Mouse (Mus musculus): Measurements from ENCODE around the gene Tmem270. TPM values are rescaled to one million over a fixed set of nuclear protein-coding genes. Genes with fewer than 3 reads are reported as not detected.

Gene Tmem270
- total and polyA plus RNA-seq, 3 experiments: not detected

GRCm38 (mm10) chr5:134929988-134930387 lies 23.5 kb upstream of the Tmem270 start:
- no peak overlapping the region for H3K4me3 ChIP-seq (ENCODE audit: control insufficient read depth in 1 of 2, insufficient read depth in 1 of 2, low read depth in 2 of 2, low read length in 2 of 2)
- no peak for DNase-seq (ENCODE audit: low read depth, low spot score)

GRCm38 (mm10) chr5:134926726-134927125 lies 20.2 kb upstream of the Tmem270 start:
- no peak overlapping the region for H3K4me3 ChIP-seq (ENCODE audit: control insufficient read depth in 1 of 2, insufficient read depth in 1 of 2, low read depth in 2 of 2, low read length in 2 of 2)
- H3K4me1 ChIP-seq (ENCODE audit: control insufficient read depth in 1 of 2, insufficient read depth in 2 of 2, low read length in 2 of 2): 0 out of 4 replicates have a peak, but pooled peaks cover 0 to under 1% of the 10 kb centered on the region in 2 experiments
- H3K27me3 ChIP-seq (ENCODE audit: control insufficient read depth in 1 of 2, insufficient read depth in 2 of 2, low read length in 2 of 2): peaks cover 1 to 11% of the 10 kb centered on the region in 2 experiments
- no peak for DNase-seq (ENCODE audit: low read depth, low spot score)
- no peak overlapping the region for H3K27ac ChIP-seq (ENCODE audit: control insufficient read depth, low read depth, low read length)
- no peaks in the 10 kb centered on the region for H3K9me3 ChIP-seq (replicated peaks; ENCODE audit: insufficient read depth, low read length)
- no peak for TF ChIP-seq GABPA (IDR thresholded peaks at IDR 0.05; ENCODE audit: low read depth, low read length)
- TF ChIP-seq E2F4 (IDR thresholded peaks at IDR 0.05; ENCODE audit: borderline replicate concordance, low read depth, low read length): no peak
- no peak for TF ChIP-seq JUND (IDR thresholded peaks at IDR 0.05; ENCODE audit: low read depth, low read length)
- TF ChIP-seq CHD1 (IDR thresholded peaks at IDR 0.05; ENCODE audit: low read depth, low read length): no peak
- no peak for TF ChIP-seq SMC3 (IDR thresholded peaks at IDR 0.05; ENCODE audit: low read depth, low read length)
- H3K9ac ChIP-seq (ENCODE audit: control insufficient read depth, low read depth, low read length, poor library complexity, severe bottlenecking): no peak overlapping the region
- H3K36me3 ChIP-seq (ENCODE audit: control insufficient read depth in 1 of 2, insufficient read depth in 2 of 2, low read length in 2 of 2): no peaks in the 10 kb centered on the region
- H3K79me2 ChIP-seq (ENCODE audit: control insufficient read depth, insufficient read depth, low read length, poor library complexity): no peaks in the 10 kb centered on the region

More at GRCm38 (mm10) chr5:134929988-134930387, 23.5 kb upstream of the Tmem270 start:
- Histone ChIP-seq H3K79me2 (ENCODE audit: control insufficient read depth, insufficient read depth, low read length, poor library complexity) (no peaks in the 10 kb centered on the region), H3K36me3 (ENCODE audit: control insufficient read depth in 1 of 2, insufficient read depth in 2 of 2, low read length in 2 of 2) (no peaks in the 10 kb centered on the region), H3K9me3 (replicated peaks; ENCODE audit: insufficient read depth, low read length) (no peaks in the 10 kb centered on the region), H3K27ac (ENCODE audit: control insufficient read depth, low read depth, low read length) (no peak overlapping the region), H3K9ac (ENCODE audit: control insufficient read depth, low read depth, low read length, poor library complexity, severe bottlenecking) (no peak overlapping the region), H3K4me1 (ENCODE audit: control insufficient read depth in 1 of 2, insufficient read depth in 2 of 2, low read length in 2 of 2) (no peaks in the 10 kb centered on the region; a peak in 1 of 4 replicates), H3K27me3 (ENCODE audit: control insufficient read depth in 1 of 2, insufficient read depth in 2 of 2, low read length in 2 of 2) (peaks cover 1 to 11% of the 10 kb centered on the region in 2 experiments)
- TF ChIP-seq NELFE (IDR thresholded peaks at IDR 0.05; ENCODE audit: low read depth, low read length) (no peak), HCFC1 (IDR thresholded peaks at IDR 0.05; ENCODE audit: low read depth, low read length) (no peak), E2F4 (IDR thresholded peaks at IDR 0.05; ENCODE audit: borderline replicate concordance, low read depth, low read length) (no peak), CHD2 (IDR thresholded peaks at IDR 0.05; ENCODE audit: low read length) (no peak), UBTF (IDR thresholded peaks at IDR 0.05; ENCODE audit: borderline replicate concordance, insufficient read depth, low read depth, low read length) (no peak), ELF1 (IDR thresholded peaks at IDR 0.05; ENCODE audit: low read depth, low read length) (no peak), MAX (IDR thresholded peaks at IDR 0.05; ENCODE audit: low read length) (no peak), MXI1 (IDR thresholded peaks at IDR 0.05; ENCODE audit: low read depth, low read length) (no peak), RCOR1 (IDR thresholded peaks at IDR 0.05; ENCODE audit: low read depth, low read length) (no peak), JUND (IDR thresholded peaks at IDR 0.05; ENCODE audit: low read depth, low read length) (no peak), EP300 (IDR thresholded peaks at IDR 0.05; ENCODE audit: low read depth in 1 of 2, low read length in 2 of 2) (no peak), MYC (IDR thresholded peaks at IDR 0.05; ENCODE audit: low read depth, low read length) (no peak), CHD1 (IDR thresholded peaks at IDR 0.05; ENCODE audit: low read depth, low read length) (no peak), POLR2A (IDR thresholded peaks at IDR 0.05; ENCODE audit: control insufficient read depth in 1 of 2, insufficient read depth in 1 of 2, low read depth in 1 of 2, low read length in 2 of 2, poor library complexity in 1 of 2) (no peak)

Measured in MEL (cell line).